ENCODE assay signal across 13 mouse cellular contexts in the genomic region with DNA sequence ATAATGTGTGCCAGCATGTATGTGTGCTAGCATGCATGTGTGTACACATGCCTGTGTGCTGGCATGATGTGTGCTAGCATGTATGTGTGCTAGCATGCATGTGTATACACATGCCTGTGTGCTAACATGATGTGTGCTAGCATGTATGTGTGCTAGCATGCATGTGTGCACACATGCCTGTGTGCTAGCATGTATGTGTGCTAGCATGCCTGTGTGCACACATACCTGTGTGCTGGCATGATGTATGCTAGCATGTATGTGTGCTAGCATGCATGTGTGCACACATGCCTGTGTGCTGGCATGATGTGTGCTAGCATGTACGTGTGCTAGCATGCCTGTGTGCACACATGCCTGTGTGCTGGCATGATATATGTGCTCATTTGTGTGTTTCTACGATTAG.
"Had no signal": no experiment of that assay in that cellular context is flagged by ENCODE, and none has a peak within 500 bp of the region (broad histone marks: within the 10 kb centered on the region; RNA-seq: fewer than 3 reads in every experiment).

No protein-coding gene starts in this region.

- H3K27me3 ChIP-seq: liver, embryonic 12.5 days; neural tube, embryonic 12.5 days had no signal

- H3K4me3 ChIP-seq: liver, embryonic 12.5 days; midbrain, embryonic 10.5 days; myocyte; neural tube, embryonic 12.5 days had no signal

- H3K4me2 ChIP-seq: liver, embryonic 12.5 days; lung, embryonic 14.5 days; neural tube, embryonic 12.5 days had no signal

- H3K9me3 ChIP-seq: liver, embryonic 12.5 days; midbrain, embryonic 10.5 days; neural tube, embryonic 12.5 days had no signal

- H3K4me1 ChIP-seq: liver, embryonic 12.5 days; midbrain, embryonic 10.5 days; neural tube, embryonic 12.5 days had no signal

- H3K9ac ChIP-seq: liver, embryonic 12.5 days; liver, embryonic 14.5 days; lung, embryonic 14.5 days; neural tube, embryonic 12.5 days had no signal

- ATAC-seq: liver, embryonic 12.5 days; midbrain, embryonic 16.5 days had no signal

- H3K36me3 ChIP-seq: liver, embryonic 12.5 days; midbrain, embryonic 10.5 days; neural tube, embryonic 12.5 days had no signal

- DNase-seq: lung, embryonic 14.5 days; midbrain, embryonic 14.5 days; right cerebral cortex, postnatal 14 days; spleen, adult 18-20 months; thymus, adult 18-20 months; thymus, postnatal 14 days; thymus, postnatal 36 days had no signal

- H3K27ac ChIP-seq: liver, embryonic 12.5 days; liver, embryonic 14.5 days; midbrain, embryonic 10.5 days; neural tube, embryonic 12.5 days had no signal
